Mouse (Mus musculus) liver, embryonic 14.5 days (tissue): Measurements from ENCODE around the gene Rps6ka2.

ENCODE experiments used
- CTCF ChIP-seq: IDR thresholded peaks from 2 replicates; pipeline ENCODE4 v1.5.1; 2016; ENCODE audit warnings: antibody characterized with exemption, low read depth, control low read depth
- EP300 ChIP-seq: IDR thresholded peaks from 2 replicates; pipeline ENCODE4 v1.6.1; 2016; ENCODE audit warnings: antibody characterized with exemption, low read depth

- TF ChIP-seq CTCF (no peak), EP300 (no peak)
Observed at GRCm38 (mm10) chr17:7237706-7238105, 67.8 kb downstream of the Rps6ka2 start.
